Mouse (Mus musculus): Measurements from ENCODE around the gene Heatr1.

- TF ChIP-seq CTCF (IDR thresholded peaks at IDR 0.05; ENCODE audit: extremely low read depth, insufficient read depth, low read length) = no peak
- TF ChIP-seq POLR2A (IDR thresholded peaks at IDR 0.05; ENCODE audit: extremely low read depth, insufficient read depth, low read length) = no peak
Observed at GRCm38 (mm10) chr13:12461730-12462119, 66.9 kb downstream of the Heatr1 start.
